Mouse (Mus musculus) layer of hippocampus, postnatal 36 days (tissue): ENCODE measurements around the gene Qdpr. TPM values are rescaled to one million over a fixed set of nuclear protein-coding genes. Genes with fewer than 3 reads are reported as not detected.

Source experiments
- total RNA-seq, 2 experiments: library from RNA; stranded (reverse); gene quantifications; 2 replicates each; pipeline ENCODE4 v1.2.3; 2021

The Qdpr gene
- total RNA-seq, 2 experiments from 2014 or later = 156 to 169 TPM

Other genes starting within 250 kb of the Qdpr start
- 1 to 10 TPM in 1 of 2 experiments, under 1 TPM in 1; 0.37 to 1.1 TPM for gene Clrn2, start 3.5 kb upstream of the Qdpr start, total RNA-seq
- 10 to 100 TPM; 58.7 to 63.4 TPM for gene Lap3, start 43.1 kb upstream of the Qdpr start, total RNA-seq
- 100 to 1,000 TPM; 106 to 112 TPM for gene Med28, start 70.0 kb upstream of the Qdpr start, total RNA-seq
- gene Fam184b, start 189.4 kb upstream of the Qdpr start, total RNA-seq = 1 to 10 TPM; 6.8 to 7.4 TPM
- gene Ncapg, start 219.7 kb upstream of the Qdpr start, total RNA-seq = under 1 TPM; 0.30 to 0.38 TPM